Mouse (Mus musculus) lung, postnatal 36 days (tissue): ENCODE data around the gene Zmiz1.
A peak's percentile ranks its signal among the peaks of the same experiment; 100 is the strongest.

Experiments
- DNase-seq: peaks from one replicate; pipeline ENCODE4 v3.0.0; 2022; ENCODE audit warnings: mixed read lengths

Gene Zmiz1

DNA sequence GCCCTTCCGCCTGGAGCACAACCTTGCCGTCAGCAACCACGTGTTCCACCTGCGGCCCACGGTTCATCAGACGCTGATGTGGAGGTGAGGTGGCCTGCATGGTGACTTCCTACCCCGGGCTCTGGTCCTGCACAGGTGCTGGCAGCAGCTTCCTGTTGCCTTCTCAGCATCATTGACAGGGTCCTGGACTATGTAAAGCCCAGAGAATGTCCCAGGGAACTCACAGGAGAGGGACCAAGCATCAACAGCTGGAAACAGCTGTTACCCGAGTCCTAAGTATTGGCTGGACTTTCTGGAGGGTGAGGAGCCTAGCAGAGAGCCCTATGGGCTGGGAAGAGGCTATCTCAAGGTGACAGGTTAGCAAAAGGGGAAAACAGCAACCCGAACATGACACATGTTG is 192.9 kb downstream of the Zmiz1 start:
- no peak for DNase-seq

DNA sequence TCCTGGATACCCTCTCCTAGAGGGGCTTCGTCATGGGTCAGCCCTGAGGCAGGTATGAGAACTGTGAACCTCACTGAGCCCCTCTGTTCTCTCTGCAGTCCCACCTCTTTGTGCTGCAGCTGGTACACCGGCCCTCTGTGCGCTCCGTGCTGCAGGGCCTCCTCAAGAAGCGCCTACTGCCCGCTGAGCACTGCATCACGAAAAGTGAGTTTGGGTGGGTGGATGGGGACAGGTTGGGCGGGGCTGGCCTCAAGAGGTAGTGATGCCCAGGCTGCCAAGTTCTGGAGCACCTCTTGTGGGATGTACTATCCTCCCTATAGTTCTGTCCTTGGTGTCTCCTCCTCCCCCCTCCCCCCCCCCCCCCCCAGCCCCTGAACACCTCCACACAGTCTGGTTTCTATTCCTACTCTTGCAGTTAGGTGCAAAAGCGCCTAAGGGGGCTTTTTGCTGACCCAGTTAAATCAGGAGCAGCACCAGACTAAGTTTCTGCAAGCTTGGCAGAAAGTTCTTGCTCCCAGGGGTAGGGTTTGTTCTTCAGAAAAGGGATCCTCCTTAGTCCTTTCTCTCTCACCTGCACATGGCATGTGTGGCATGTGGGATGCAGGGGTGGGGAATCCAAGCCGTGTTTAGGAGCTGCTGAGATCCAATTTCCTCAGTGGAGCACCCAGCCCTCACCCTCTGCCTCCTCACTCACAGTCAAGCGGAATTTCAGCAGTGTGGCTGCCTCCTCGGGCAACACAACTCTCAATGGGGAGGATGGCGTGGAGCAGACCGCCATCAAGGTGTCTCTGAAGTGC is 195.6 kb downstream of the Zmiz1 start:
- DNase-seq = no peak

DNA sequence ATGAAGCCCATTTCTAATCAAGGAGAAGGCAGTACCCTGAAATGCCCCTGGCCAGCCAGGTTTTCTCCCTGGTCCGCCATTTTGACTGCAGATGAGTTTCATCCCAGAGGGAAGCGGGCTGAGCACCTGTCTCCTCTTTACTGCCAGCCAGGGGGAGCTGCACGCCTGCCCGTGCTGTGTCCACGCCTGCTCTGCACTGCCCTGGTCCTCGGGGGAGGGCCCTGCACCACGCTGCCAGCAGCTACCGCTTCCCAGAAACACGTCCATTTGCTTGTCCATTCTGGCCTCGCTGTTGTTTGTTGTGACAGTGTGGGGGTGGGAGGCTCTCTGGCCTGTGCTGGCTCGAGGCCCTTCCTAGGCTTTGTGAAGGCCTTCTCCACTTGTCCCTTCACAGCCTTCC is 201.7 kb downstream of the Zmiz1 start:
- DNase-seq = no peak

DNA sequence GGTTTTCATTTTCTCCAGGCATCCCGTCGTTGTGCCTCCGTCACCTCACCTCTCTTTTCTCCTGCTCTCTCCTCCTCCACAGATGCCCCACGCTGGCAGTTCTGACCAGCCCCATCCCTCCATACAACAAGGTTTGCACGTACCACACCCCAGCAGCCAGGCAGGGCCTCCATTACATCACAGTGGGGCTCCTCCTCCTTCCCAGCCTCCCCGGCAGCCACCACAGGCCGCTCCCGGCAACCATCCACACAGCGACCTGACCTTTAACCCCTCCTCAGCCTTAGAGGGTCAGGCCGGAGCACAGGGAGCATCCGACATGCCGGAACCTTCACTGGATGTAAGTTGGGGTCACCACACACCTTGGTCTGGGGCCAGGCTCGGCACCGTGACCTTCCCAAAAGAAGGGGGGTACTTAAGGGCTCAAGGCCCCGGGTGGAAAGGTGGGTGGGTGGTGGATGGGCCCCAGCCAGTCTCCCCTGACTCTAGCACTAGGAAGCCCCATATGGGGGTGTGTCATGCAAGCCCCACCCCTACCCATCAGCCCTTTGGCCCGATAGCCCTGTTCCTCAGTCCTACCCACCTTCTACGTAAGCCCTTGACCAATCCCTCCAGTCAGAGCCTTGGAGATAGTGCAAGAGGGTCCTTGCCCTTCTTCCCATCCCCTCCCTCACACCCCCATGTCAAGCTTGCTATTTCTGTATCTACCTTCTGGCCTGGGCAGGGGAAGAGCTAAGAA is 202.4 kb downstream of the Zmiz1 start:
- no peak for DNase-seq

DNA sequence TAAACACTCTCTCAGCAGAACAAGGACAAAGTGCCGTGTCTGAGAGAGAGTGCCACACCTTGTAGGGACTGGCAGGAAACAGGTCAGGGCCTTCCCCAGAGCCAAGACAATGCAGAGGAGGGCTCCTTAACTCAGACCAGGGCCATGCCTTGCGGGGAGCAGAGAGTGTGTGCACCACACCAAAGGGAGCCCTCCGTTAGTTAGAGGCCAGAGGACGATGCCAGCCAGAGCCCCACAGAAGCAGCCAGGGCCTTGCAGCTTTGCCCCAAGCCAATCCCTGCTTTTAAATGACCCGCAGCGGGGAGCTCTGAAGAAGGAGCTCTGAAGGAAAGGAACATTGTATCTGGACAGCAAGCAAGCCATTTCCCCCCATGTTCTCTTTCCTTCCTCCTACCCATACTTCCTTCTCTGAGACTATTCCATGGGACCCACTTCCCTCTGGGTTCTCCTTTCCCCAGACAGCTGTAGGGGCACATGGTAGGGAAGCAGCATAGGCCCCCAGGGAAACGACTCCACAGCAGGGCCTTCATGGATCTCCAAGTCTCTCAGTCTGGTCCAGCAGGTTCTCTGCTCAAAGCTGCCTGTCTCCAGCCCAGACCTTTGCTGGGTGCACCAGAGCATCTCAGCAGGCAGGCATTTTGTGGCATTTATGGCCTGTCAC is 204.8 kb downstream of the Zmiz1 start:
- no peak for DNase-seq

DNA sequence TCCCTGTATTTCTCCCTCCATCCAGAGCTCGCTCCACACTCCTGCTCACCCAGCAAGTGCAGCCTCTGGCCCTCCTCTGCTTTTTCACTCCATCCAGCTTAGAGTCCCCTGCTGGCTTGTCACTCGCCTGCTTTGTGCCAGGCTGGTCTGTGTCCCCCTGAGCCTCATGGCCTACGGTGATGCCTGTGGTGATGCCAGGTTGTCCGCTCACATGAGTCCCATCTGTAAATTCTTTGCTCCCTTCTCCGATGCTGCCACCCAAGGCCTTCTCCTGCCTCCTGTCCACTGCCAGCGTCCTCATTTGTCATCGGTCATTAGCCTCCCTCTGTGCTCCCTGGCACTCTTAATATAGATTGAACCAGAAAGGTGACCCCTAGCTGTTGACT is 205.3 kb downstream of the Zmiz1 start:
- DNase-seq = no peak

DNA sequence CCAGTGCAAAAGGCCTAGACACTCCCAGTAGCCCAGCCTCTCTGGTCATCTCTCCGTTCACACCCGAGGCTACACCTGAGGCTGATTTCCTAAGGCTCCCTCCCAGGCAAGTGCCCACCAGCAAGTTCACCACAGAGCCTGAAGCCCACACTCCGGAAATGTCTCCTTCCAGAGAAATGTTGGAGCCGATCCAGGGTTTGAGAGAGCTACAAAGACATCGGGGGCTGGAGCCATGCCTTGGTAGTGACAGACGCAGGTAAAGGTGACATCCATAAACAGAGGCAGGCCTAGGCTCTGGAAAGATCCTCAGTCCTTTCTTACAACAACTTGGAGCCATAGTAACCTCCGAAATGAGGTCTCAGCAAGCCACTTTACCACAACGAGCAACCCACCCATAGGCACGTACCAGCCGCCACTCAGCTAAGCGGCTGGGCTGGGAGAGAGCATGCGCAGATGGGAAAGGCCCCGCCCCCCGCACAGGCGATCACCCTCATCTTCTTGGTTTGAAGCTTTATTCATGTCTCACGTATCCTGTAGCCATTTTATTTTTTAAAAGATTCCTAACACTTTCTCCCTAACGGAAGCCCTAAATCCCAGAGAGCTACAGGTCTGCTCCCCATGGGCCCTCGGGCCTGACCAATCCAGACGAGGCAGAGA is 206.5 kb downstream of the Zmiz1 start:
- no peak for DNase-seq

DNA sequence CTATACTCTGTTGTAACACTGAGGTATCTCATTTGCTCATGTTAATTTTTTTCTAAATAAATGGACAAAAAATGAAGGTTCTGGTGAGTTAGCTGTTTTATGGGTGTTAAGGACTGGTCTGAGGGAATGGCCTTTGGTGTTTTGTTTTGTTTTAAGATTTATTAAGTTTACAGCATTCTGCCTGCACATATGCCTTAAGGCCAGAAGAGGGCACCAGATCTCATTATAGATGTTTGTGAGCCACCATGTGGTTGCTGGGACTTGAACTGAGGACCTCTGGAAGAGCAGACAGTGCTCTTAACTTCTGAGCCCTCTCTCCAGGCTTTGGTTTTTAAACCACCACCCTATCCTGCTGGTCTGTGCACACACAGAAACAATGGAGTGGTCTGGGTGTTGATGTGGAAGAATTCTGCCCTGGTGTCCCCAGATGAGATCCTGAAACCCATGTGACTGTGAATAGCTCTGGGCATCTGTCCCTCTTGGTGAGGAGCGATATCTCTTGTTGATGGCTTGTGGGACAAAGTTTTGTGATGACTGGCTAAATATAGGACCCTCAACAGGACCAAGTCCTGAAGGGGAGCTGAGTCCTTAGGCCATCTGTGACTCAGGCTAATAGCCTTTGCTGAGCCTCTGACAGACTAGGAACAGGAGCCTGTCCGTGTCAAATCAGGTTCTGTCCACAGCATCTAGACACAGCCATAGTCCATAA is 207.8 kb downstream of the Zmiz1 start:
- peak; percentile 21 for DNase-seq

DNA sequence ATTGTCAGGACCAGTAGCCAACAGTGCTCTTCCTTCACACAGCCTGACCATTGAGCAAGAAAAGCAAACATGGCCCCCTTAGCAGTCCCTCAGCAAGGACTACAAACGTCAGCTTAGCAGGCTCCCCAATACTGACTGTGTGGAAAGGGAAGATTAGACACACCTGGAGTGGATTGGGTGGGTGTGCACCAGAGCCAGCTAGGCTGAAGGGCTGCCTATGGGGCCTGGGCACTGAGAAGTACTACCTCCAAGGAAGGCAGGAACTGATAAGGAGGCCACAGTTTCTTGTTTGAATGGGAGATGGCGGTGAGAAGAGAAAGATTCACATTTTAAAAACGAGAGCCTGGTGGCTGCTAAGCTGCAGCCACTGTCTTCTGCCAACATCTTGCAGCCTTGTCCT is 208.6 kb downstream of the Zmiz1 start:
- no peak for DNase-seq

DNA sequence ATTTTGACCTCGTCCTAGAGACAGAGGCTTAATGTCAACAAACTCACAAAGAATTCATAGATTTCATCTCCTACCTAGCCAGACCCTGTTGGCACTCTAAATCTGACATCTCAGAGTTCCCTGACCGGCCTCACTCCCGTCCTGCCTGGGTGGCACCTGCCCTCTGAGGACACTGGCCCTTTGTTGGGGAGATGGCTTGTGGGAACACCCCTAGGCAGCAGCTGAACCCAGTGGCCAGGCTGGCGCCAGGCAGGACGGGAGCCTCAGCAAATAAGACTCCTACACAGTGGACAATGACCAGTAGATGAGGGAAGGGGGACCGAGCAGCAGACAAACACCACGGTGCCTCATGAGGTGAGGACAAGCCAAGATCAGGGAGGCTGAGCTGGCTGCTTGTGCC is 220.6 kb downstream of the Zmiz1 start:
- no peak for DNase-seq

DNA sequence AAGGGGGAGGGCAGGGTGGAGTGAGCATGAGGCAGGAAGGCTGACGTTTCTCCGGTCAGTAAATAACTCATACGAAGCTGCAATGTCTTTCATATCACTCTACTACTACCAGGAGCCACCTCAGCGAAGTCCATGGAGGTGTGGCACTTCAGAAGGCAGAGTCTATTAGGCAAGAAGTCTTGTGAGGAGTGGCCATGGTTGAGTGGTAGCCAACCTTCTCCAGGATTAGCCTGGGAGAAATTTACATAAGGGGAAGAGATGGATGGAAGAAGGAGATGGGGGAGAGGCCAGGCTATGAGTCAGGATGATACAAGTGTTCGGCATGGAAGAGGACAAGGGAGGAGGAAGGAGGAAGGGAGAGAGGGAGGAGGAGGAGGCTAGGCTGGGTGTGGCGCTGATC is 223.0 kb downstream of the Zmiz1 start:
- no peak for DNase-seq

DNA sequence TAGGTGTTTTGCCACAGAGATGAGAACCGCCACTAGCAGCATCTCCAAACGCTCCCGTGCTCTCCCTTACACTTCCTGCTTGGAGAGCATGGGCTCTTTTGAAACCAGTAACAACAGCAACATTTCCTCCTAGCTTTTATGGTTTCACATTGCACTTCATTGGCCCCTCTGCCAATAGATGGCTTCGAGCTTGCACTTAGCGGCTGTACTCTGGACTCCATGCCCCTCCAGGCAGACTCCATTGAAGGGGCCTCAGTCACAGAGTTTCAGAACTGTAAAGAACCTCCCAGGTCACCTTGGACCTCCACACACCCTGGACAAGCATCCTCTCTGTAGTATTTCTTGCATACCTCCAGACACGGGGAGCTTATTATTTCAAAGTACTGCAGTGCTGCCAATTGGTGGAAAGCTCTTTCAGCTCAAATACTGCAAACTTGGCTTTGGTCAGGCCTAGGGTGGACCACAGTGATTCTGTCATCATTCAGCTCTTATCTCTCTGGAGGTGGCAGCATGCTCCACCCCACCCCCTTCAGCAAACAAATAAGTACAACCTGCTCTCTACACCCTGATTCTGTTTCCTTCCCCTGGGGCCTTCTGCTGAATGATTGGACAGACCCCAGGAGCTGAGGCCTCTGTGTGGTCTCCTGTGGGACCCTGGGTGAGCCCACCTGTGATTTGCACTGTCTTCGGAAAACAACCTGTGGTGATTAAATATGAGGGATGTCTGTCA is 227.4 kb downstream of the Zmiz1 start:
- DNase-seq = peak; percentile 23

DNA sequence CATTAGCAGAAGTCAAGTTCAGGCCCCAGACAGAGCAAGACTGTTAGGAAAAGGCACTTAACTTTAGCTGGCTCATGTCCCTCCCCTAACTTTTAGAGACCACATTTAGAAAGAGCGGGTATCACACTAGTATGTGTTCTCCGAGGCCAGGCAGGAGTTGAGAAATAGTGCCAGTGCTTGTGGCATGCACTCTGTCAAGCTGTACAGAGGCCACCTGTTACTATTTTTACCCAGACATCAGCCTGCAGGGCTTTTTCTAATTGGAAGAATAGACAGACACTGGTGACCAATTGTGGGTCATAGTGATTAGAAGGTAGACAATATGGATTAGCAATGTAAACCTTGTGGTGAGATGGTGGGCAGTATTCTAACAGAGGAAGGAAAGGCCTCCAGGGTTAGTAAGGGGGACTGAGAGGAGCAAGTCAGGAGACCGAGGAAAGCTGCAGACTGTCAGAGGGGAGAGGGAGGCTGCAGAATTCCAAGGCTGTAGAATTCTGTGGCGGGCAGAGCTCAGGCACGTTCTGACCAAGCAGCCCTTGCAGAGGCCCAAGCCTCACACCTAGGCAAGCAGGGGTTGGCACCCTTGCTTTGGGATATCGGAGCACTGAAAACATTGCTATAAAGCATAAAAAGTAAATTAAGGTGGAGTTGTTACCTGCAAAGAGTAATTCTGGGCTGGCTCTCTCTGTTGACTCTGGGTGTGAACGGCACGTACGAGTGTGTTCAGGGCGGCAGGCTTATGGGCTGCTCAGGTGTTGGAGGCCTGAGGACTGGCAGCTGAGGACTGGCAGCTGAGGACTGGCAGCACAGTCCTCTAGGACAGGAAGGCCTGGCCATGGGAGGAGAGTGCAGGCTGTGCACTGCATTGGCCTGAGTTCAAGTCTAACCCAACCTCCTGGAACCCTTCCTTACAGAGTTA is 228.3 kb downstream of the Zmiz1 start:
- DNase-seq = peak; percentile 22

DNA sequence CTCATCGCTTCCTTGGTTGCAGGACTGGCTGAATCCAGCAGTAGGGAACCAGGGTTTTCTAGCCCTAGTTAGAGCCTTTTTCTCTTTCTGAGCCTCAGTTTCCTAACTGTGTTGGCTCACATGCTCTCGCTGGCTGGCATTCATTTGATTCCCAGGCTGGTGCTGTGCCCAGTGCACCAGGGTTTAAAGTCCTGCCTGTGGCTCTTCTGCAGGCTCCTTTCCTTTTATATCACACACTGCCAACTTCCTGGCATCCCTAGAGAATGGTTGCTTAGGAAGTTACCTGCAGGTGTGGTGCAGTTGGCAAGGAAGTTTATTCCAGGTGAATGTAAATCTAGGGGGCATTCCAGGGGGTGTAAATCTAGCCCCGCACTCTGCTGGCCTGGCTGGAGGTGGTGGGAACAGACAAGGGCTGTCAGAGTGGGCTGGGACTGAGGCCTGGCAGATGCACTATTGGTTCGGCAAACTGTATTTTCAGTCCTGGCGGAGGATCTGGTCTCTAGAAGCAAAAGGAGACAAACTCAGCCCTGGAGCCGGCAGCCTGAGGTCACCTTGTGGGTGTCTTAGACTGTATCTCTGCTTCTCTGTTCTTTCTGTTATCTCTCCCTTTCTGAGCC is 234.4 kb downstream of the Zmiz1 start:
- no peak for DNase-seq

DNA sequence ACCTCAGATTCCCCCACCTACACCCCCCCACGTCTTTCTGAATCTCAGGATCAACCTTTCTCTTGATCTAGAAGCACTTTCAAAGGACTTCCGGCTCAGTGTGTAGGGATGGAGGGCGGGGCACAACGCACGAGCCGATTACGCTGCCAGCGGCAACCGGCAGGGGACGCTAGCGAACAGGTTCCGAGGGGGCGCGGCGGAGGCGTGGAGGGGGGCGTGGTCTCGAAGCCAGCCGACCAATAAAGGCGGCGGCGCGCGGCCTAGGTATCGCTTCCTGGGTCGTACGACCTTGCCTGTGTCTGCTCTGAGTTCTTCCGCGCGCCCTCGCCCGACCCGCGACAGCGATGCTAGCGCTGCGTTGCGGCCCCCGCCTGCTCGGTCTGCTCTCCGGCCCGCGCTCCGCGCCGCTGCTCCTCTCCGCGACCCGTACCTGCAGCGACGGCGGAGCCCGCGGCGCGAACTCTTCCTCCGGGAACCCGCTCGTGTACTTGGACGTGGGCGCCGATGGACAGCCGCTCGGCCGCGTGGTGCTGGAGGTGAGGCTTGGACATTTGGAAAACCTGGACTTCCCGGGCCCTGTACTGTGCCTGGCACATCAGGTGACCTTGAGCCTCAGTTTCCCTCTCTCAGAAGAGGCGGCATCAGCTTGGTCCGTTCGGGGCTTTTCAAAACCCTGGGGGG is 235.0 kb downstream of the Zmiz1 start, which contains the start of gene Ppif:
Ppif (plus strand) TSS at position 267 of the 681 bp plus-strand sequence.
- DNase-seq = peak; percentile 97

DNA sequence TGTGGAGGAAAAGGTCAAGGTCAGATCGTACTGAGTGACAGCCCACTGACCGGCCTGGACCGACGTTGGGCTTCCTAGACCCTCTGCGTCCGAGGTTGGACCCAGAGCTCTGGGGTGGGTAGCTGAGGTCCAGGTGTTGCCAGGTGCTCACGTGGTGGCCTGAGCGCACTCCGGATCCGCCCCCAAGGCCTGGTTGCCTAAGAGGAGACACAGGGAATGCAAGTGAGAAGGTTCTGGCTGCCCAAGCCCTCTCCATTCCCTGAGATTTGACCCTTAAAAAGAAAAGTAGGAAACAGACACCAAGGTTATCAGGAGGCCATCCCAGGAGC is 235.5 kb downstream of the Zmiz1 start:
- DNase-seq = peak; percentile 56

DNA sequence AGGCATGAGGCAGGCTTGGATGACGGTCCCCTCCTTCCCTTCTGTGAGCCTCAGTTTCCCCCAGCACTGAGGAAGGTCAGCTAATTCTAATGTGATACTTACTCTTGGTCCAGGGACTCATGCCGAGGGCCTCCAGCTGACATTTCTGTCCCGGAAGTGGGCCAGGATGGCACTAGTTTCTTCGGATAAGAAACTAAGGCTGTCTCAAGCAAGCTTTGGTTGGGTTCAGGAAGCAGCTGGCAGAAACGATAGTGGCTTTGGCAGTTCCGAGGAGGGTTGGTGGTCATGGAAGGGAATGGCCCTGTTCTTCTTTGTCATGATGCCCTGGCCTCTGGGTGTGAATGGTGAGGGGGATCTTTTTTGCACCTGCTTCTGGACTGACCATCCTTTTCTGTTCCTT is 236.1 kb downstream of the Zmiz1 start:
- no peak for DNase-seq

DNA sequence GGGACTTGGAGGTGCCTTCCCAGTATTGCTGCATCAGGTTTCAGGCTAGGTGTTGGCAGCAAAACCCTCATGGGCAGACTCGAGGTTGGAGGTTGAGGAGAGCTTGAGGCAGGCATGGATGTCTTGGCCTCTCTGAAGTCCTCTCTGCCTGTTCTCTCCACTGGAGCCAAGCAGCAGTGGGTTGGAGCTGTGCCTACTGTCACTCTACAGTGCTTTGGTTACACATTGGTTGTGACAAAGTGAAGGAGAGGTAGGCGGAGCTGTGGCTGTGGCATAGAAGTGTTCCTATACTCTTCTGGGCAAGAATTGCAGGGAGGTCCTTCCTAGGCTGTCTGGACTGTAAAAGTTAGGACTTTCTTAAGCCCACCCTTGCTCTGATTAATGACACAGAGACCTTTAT is 237.4 kb downstream of the Zmiz1 start:
- peak; percentile 62 for DNase-seq

DNA sequence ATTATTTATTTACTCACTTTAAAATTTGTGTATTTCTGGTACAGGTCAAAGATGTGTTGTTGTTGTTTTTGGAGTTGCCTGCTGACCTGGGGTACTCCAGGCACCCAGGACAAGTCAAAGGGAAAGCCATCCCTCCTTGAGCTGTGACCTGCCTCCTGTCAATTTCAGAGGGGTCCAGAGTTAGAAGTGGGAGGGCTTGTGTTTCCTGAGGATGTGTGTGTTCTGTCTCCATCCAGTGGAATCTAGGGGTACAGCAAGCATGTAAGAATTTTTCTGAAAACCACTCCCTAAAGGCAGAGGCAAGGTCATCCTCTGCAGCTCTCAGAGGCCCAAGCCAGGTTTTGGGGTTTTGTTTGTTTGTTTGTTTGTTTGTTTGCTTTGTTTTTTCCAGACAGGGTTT is 243.0 kb downstream of the Zmiz1 start:
- DNase-seq = no peak

DNA sequence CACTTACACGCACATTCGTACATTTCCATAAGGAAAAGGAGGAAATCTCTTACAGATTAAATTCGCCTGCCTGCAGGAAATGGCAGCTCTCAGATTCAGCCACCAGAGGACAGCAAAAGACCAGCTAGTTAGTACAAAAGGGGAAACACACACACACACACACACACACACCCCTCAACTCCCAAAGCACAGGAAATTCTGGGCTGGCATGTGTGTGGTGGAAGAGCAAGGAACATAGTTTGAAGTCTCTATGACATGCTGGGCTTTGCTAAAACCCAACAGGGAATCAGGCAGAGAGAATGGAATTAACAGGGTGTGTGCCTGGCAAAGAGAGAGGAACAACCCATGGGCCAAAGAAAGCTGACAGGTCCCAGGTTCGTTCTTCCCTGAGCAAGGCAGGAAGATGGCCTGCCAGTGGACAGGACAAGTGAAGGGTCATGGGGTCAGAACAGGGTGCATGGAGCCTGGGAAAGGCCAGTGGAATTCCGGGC is 248.8 kb downstream of the Zmiz1 start:
- peak; percentile 85 for DNase-seq
